Mouse (Mus musculus) brain, embryonic 14.5 days (tissue): ENCODE measurements around the gene Polr1d. TPM values are rescaled to one million over a fixed set of nuclear protein-coding genes. Genes with fewer than 3 reads are reported as not detected.

Experiments
- DNase-seq: peaks from one replicate; pipeline ENCODE4 v3.0.0-alpha.2; 2011; ENCODE audit warnings: low read depth
- CTCF ChIP-seq: fragments of 200-500 bp; IDR thresholded peaks from 2 replicates; pipeline ENCODE4 v1.5.1; 2012; ENCODE audit warnings: inconsistent platforms, mild to moderate bottlenecking, moderate library complexity, borderline replicate concordance; ENCODE audit not compliant: insufficient read depth, insufficient read length; ENCODE audit errors: extremely low read depth
- POLR2A ChIP-seq: fragments of 200-500 bp; IDR thresholded peaks from 2 replicates; pipeline ENCODE4 v1.6.1; 2012; ENCODE audit warnings: mild to moderate bottlenecking, inconsistent platforms, borderline replicate concordance; ENCODE audit not compliant: poor library complexity, insufficient read depth, insufficient read length, severe bottlenecking; ENCODE audit errors: extremely low read depth
- polyA plus RNA-seq: library from polyadenylated mRNA; depleted of rRNA; stranded (reverse); fragments of >200 nt; gene quantifications from 2 replicates; pipeline ENCODE4 v1.2.3, GENCODE M21; 2012

Polr1d gene
- polyA plus RNA-seq, 1 experiment, result 82.3 TPM

- TF ChIP-seq CTCF, result no peak
- no peak for TF ChIP-seq POLR2A
Measured at GRCm38 (mm10) chr5:147057626-147058414, 19.0 kb upstream of the Polr1d start.

GRCm38 (mm10) chr5:147058661-147059060, 18.2 kb upstream of the Polr1d start:
- no peak for DNase-seq

More at GRCm38 (mm10) chr5:147057626-147058414, 19.0 kb upstream of the Polr1d start:
- no peak for DNase-seq

GRCm38 (mm10) chr5:147059319-147059718, 17.5 kb upstream of the Polr1d start:
- TF ChIP-seq CTCF (no peak), POLR2A (no peak)
- no peak for DNase-seq

More at GRCm38 (mm10) chr5:147058661-147059060, 18.2 kb upstream of the Polr1d start:
- TF ChIP-seq POLR2A, result no peak
- TF ChIP-seq CTCF, result no peak

- TF ChIP-seq CTCF (no peak), POLR2A (no peak)
Measured at GRCm38 (mm10) chr5:147060024-147060423, 16.8 kb upstream of the Polr1d start.

GRCm38 (mm10) chr5:147063215-147063661, 13.6 kb upstream of the Polr1d start:
- no peak for TF ChIP-seq CTCF
- TF ChIP-seq POLR2A, result no peak
- no peak for DNase-seq

More at GRCm38 (mm10) chr5:147060024-147060423, 16.8 kb upstream of the Polr1d start:
- no peak for DNase-seq

- DNase-seq, result no peak
Measured at GRCm38 (mm10) chr5:147066129-147066528, 10.7 kb upstream of the Polr1d start.

GRCm38 (mm10) chr5:147066965-147067364, 9.9 kb upstream of the Polr1d start:
- TF ChIP-seq POLR2A (no peak), CTCF (no peak)

More at GRCm38 (mm10) chr5:147066129-147066528, 10.7 kb upstream of the Polr1d start:
- no peak for TF ChIP-seq CTCF
- TF ChIP-seq POLR2A, result no peak

GRCm38 (mm10) chr5:147068876-147069275, 8.0 kb upstream of the Polr1d start:
- DNase-seq, result peak; percentile 88

More at GRCm38 (mm10) chr5:147066965-147067364, 9.9 kb upstream of the Polr1d start:
- DNase-seq, result no peak

GRCm38 (mm10) chr5:147070791-147071516, 5.9 kb upstream of the Polr1d start:
- no peak for DNase-seq
- TF ChIP-seq POLR2A, result no peak
- TF ChIP-seq CTCF, result no peak

More at GRCm38 (mm10) chr5:147068876-147069275, 8.0 kb upstream of the Polr1d start:
- TF ChIP-seq CTCF, result no peak
- TF ChIP-seq POLR2A, result no peak

GRCm38 (mm10) chr5:147071886-147072285, 5.0 kb upstream of the Polr1d start:
- no peak for TF ChIP-seq POLR2A
- TF ChIP-seq CTCF, result no peak

GRCm38 (mm10) chr5:147073805-147074204, 3.0 kb upstream of the Polr1d start:
- TF ChIP-seq CTCF, result no peak
- DNase-seq, result no peak

More at GRCm38 (mm10) chr5:147071886-147072285, 5.0 kb upstream of the Polr1d start:
- no peak for DNase-seq

GRCm38 (mm10) chr5:147075103-147076025, 1.5 kb upstream of the Polr1d start:
- TF ChIP-seq POLR2A (no peak), CTCF (no peak)
- DNase-seq, result peak; percentile 60
